Mouse (Mus musculus) thymus, postnatal 25 days (tissue): ENCODE data around the gene Ano1.

Experiments
- DNase-seq: peaks from one replicate; pipeline ENCODE4 v3.0.0; 2022

Gene Ano1

GRCm38 (mm10) chr7:144751833-144752232, at the start of gene Ano1:
Gene Ano1 (minus strand): TSS chr7:144751974.
- no peak for DNase-seq

GRCm38 (mm10) chr7:144798471-144798870, 46.7 kb upstream of the Ano1 start:
- DNase-seq, result no peak

GRCm38 (mm10) chr7:144796986-144797735, 45.4 kb upstream of the Ano1 start:
- DNase-seq, result no peak

GRCm38 (mm10) chr7:144795976-144796474, 44.3 kb upstream of the Ano1 start:
- DNase-seq, result no peak

GRCm38 (mm10) chr7:144793296-144793695, 41.5 kb upstream of the Ano1 start:
- no peak for DNase-seq

- DNase-seq, result no peak
Observed at GRCm38 (mm10) chr7:144791426-144791825, 39.7 kb upstream of the Ano1 start.

- DNase-seq, result peak; percentile 11
Observed at GRCm38 (mm10) chr7:144789601-144790556, 38.1 kb upstream of the Ano1 start.

GRCm38 (mm10) chr7:144788631-144789030, 36.9 kb upstream of the Ano1 start:
- no peak for DNase-seq

- no peak for DNase-seq
Observed at GRCm38 (mm10) chr7:144787501-144787900, 35.7 kb upstream of the Ano1 start.

GRCm38 (mm10) chr7:144786571-144786970, 34.8 kb upstream of the Ano1 start:
- no peak for DNase-seq

- DNase-seq, result no peak
Observed at GRCm38 (mm10) chr7:144784176-144784575, 32.4 kb upstream of the Ano1 start.

GRCm38 (mm10) chr7:144782402-144782801, 30.6 kb upstream of the Ano1 start:
- DNase-seq, result no peak

GRCm38 (mm10) chr7:144781337-144781736, 29.6 kb upstream of the Ano1 start:
- DNase-seq, result no peak

GRCm38 (mm10) chr7:144780190-144780589, 28.4 kb upstream of the Ano1 start:
- DNase-seq, result no peak

GRCm38 (mm10) chr7:144779691-144780090, 27.9 kb upstream of the Ano1 start:
- DNase-seq, result no peak

- DNase-seq, result no peak
Observed at GRCm38 (mm10) chr7:144777805-144778204, 26.0 kb upstream of the Ano1 start.

- peak; percentile 68 for DNase-seq
Observed at GRCm38 (mm10) chr7:144775804-144776447, 24.2 kb upstream of the Ano1 start.

- DNase-seq, result no peak
Observed at GRCm38 (mm10) chr7:144775214-144775613, 23.4 kb upstream of the Ano1 start.

- DNase-seq, result no peak
Observed at GRCm38 (mm10) chr7:144774283-144774682, 22.5 kb upstream of the Ano1 start.

GRCm38 (mm10) chr7:144770116-144770515, 18.3 kb upstream of the Ano1 start:
- no peak for DNase-seq

GRCm38 (mm10) chr7:144769434-144770080, 17.8 kb upstream of the Ano1 start:
- DNase-seq, result no peak

GRCm38 (mm10) chr7:144768845-144769244, 17.1 kb upstream of the Ano1 start:
- DNase-seq, result no peak
